Mouse (Mus musculus) retina, embryonic 14.5 days (tissue): ENCODE results near the gene Ube2f.

ENCODE experiments used
- DNase-seq: peaks from one replicate; pipeline ENCODE4 v3.0.0-alpha.2; 2015; ENCODE audit warnings: low spot score

The Ube2f gene

DNA sequence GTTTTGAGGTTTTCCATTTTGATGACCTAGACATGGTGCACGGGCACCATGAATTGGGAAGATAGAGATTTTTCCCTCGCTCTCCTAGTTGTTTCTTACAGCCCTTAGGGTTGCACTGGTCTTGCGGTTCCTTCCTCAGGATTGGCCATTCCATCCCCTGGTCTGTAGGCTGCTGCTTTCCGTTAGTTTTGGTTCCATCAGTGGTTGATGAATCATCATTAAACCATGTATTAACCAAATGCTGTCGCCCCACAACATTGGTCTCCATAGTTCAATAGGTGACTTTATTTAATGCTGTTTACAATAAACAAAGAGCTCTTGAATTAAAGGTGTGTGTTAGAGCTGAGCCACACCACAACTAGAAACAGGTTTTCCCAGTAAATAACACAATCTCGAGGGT, 12.4 kb upstream of the Ube2f start:
- DNase-seq = no peak

GRCm38 (mm10) chr1:91239112-91239511, 11.0 kb upstream of the Ube2f start:
- peak; percentile 67 for DNase-seq

- DNase-seq = no peak
Observed at GRCm38 (mm10) chr1:91239800-91240199, 10.3 kb upstream of the Ube2f start.

GRCm38 (mm10) chr1:91240685-91241084, 9.4 kb upstream of the Ube2f start:
- no peak for DNase-seq

DNA sequence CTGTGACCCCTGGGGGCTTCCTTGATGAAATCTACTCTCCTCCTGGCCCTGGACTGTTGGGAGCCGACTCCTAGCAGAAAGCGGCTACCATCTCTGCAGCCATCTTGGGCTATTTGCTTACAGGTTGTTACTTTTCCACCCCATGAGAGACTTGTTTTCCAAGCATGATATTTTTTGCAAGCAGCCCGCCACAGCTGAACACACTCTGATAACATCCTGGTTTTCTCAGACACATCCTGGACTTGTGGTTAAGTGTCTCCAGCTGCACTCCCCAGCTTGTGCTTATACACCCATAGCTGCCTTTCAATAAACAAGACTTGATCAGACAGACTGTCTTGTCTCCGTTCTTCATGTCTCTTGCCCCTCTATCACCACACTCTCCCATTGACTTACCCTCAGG, 8.9 kb upstream of the Ube2f start:
- DNase-seq = no peak

- DNase-seq = no peak
Observed at GRCm38 (mm10) chr1:91248242-91248641, 1.9 kb upstream of the Ube2f start.

GRCm38 (mm10) chr1:91248970-91249369, 1.1 kb upstream of the Ube2f start:
- DNase-seq = no peak

DNA sequence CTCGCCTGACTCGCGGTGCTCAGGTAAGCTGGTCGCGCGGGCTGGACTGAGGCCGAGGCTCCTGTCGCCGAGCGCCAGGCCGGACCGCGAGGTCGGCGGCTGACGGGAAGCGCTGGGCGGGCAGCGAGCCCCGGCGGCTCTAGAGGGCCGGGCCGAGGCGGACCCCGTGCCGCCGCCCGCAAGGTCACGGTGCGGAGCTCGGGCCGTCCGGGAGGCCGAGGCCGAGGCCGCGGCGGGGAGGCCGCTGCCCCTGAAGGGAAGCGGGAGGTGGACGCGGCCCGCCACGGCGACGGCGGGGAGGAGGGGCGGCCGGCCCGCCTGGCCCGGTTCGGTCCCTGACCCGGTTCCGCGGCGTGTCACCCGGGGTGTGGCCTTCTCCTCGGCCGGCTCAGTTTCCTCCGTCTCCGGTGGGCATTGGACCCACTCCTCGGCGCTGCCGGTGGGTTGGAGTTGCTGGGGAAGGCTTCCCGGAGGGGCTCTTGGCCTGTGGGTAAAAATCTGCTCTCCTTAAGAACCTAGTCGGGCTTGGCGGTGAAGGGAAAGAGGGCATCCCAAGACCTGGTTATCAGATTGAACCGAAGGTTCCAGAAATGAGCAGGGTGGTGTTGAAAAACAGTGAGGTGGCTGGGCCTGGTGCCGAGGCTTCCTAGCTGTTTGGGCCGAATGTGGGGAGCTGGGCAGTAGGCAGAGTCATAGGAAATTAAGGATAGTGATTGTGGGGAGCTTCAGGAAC, 477 bp downstream of the Ube2f start:
- peak; percentile 11 for DNase-seq

- peak; percentile 2 for DNase-seq
Observed at GRCm38 (mm10) chr1:91251148-91251650, 1.1 kb downstream of the Ube2f start.

- peak; percentile 41 for DNase-seq
Observed at GRCm38 (mm10) chr1:91251927-91252326, 1.8 kb downstream of the Ube2f start.

- DNase-seq = no peak
Observed at GRCm38 (mm10) chr1:91257918-91258317, 7.8 kb downstream of the Ube2f start.

- DNase-seq = no peak
Observed at GRCm38 (mm10) chr1:91259794-91260193, 9.7 kb downstream of the Ube2f start.

- DNase-seq = no peak
Observed at GRCm38 (mm10) chr1:91262508-91262907, 12.4 kb downstream of the Ube2f start.

- no peak for DNase-seq
Observed at GRCm38 (mm10) chr1:91272260-91272659, 22.2 kb downstream of the Ube2f start.

DNA sequence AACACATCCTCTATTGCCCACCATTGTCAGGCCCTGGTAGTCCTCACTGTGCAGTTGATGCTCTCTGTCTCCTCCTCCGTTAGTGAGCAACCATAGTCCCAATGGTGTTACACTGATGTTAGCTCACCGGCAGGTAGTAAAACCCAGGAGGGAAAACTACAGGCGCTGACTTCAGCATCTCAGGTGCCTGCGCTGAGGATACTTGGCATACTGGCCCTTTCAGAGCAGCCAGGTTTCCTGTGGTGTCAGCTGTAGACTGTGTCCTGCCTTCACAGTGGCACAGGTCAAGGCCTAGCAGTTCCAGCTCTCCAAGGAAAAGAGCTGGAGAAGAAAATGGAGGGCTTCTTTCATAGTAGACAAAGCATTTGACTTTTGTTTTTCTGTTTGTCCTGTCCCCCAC, 26.5 kb downstream of the Ube2f start:
- no peak for DNase-seq

DNA sequence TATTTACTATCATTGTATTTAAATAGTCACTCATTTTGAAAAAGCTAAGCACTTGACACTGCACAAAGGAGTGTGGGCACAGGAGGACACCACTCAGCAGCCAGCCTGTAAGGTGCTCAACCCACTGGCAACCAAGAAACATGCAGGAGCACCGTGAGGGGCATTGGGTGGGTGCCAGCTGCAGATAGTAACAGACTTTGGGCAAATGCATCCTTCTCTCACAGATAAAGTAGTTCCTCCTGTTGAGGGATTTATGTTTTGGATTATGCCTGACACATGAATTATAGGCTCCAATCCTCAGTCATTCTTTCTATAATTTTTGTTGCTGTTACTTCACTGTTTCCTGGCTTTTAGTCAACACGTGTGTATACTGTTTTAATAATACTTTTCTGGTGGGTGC, 27.4 kb downstream of the Ube2f start:
- no peak for DNase-seq

DNA sequence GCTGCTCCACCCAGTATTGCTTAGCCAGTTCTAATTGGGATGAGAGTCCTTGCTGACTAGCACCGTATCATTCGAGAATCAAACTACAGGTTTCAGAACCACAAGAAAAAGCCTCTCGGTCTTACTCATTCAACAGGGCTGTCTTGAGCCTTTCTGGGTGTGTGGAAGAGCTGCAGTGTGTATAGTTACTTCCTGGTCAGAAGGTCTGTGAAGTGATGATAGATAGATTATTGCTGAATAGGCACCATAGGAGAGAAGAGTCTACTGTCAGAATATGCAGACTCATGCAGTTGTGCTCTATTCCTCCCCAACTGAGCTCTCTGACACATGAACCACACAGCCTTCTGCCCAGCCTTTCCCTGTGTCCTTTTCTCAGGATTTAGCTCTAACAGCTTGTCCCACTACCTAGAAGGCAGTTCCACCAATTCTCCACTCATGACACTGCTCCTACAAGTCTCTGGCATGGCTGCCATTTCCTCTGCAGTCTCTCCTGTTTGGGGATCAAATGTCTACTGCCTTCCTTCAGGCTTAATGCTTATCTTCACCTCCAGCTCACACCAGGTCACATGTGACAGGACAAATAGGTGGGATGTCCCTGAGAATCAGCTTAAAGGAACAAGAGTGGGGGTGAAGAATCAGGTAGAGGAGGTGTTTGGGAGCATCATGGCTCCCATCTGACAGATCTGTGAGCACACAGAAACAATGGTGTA, 28.5 kb downstream of the Ube2f start:
- DNase-seq = no peak

GRCm38 (mm10) chr1:91279126-91279525, 29.0 kb downstream of the Ube2f start:
- DNase-seq = no peak

- DNase-seq = no peak
Observed at GRCm38 (mm10) chr1:91282582-91282981, 32.5 kb downstream of the Ube2f start.

GRCm38 (mm10) chr1:91289375-91289774, 39.3 kb downstream of the Ube2f start:
- DNase-seq = no peak

GRCm38 (mm10) chr1:91292101-91292825, 42.2 kb downstream of the Ube2f start:
- no peak for DNase-seq

- DNase-seq = no peak
Observed at GRCm38 (mm10) chr1:91295544-91295943, 45.4 kb downstream of the Ube2f start.
